Mouse (Mus musculus): ENCODE data around the gene Ino80d.

DNA sequence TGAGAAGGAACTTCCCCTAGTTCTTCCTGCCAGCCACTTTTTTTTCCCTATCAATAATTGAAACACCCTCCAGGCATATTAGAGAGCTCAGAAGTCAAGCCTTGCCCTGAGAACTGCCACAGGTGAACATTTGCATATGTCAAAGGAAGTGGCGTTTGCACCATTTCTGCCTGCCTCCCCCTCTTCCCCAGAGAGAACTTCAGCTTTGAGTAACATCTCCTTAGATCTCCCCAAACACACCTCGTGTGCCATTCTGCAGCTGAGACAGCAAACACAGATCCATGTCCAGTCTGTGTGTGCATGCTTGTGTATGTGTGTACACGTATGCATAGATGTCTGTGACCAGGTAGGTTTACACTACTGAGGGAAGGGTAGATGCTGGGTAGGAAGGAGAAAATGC, 112.6 kb downstream of the Ino80d start:
- TF ChIP-seq GATA1 (IDR thresholded peaks at IDR 0.05; ENCODE audit: low read length): no peak
- TF ChIP-seq TAL1 (IDR thresholded peaks at IDR 0.05; ENCODE audit: low read length): no peak

Data from erythroblast, embryonic 14.5 days (primary cell).